Mouse (Mus musculus): ENCODE data around the gene Cyp3a25.
"Not testable (repeated sequence)": the region's sequence is repeated elsewhere in the genome, so short reads cannot be mapped to it uniquely, and the experiment has no call there.

The Cyp3a25 gene

DNA sequence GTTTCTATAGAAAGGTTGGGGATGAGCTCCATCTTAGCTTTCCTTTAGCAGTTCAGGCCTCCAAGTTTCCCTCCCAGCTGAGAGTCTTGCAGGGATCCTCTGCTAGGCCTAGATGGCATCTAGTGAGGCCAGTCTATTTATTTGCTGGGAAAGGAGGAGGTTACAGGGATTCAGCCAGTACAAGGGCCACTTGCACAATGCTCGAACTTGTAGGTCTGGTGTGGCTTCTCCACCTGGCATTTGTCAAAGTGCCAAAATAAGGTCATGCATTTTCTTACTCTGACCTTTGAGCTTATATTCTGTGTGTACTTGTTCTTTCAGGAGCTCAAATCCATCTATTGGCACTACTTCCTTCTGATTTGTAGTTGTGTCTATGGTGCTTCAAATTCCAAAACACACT, at the start of gene Cyp3a25:
Gene Cyp3a25 (minus strand): TSS at position 110 of the 400 bp plus-strand sequence.
- DNase-seq, result not testable (repeated sequence)

DNA sequence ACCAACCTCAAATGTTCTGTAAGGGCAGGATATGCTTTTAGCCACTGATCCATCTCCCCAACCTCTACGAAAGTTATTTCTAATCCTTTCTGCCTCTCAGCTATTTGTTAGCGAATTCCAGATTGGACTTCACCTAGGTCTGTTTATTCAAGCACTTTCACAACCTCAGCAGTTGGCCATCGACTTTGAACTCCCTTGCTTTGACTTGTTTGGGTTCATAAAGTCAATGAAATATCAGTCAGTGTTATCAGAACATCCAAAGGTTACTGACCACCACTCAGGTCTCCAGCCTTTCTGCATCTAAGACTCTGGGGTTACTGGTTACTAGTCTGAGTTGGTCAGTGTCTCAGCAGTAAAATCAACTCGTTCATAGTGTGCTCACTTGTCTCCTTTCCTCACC, 11.7 kb upstream of the Cyp3a25 start:
- no peak for DNase-seq

DNA sequence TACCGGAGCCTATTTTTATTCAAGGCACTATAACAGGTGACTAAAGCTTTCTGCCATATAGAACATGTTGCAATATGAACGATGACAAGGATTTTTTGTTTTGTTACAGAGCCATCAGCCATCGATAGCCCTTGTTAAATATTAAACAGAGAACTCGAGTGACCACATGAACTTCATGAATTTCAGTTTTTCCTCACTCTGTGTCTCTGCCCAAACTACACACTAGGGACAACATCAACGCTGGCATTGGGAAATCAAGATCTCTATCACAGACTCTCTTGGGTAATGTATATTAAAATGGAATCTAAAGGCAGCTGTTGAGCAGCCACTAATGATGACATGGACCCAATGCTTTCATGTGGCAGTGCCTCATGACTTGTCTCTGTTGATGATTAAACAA, 8.9 kb upstream of the Cyp3a25 start:
- DNase-seq, result no peak

DNA sequence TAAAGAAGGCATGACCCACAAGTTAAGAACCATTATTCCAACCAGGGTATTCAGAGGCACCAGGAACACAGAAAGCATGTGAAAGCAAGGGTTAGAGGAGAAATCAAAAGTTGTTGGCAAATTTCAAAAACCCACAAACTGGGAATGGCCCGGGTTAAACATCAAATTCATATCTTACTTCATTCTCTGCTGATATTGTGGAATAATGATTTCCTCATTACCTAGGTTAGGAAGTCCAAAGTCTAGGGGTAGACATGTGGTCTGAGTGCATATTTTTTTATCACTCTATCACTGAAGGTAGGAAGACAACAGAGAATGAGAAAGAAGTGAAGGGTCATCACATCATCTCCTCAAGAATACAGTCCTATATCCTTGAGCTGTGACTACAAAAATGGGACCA, 1.8 kb upstream of the Cyp3a25 start:
- DNase-seq, result no peak

DNA sequence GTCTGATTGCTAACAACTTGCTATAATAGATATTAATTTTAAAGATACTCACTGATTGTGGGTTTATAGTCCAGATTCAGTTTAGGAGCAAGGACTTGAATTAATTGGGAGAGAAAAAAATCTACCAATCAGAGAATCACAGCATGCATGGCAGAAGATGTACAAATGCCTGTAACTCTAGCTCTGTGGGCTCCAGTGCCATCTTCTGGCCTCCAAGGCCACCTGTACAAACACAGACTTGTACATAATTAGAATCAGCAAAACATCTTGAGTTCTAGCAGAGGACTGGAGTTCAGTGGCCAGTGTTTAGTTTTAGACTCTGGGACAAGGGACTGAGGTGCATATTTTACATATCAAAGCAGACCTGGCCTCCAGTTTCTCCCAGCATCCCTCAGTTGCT, 42.3 kb downstream of the Cyp3a25 start:
- no peak for DNase-seq

Measured in cerebellum, postnatal 14 days (tissue).